Mouse (Mus musculus) kidney, adult 2 months (tissue): Measurements from ENCODE around the gene Nup107.

Source experiments
- CTCF ChIP-seq: fragments of 200-500 bp; conservative IDR thresholded peaks from 2 replicates; pipeline ENCODE4 v1.5.1; 2011; ENCODE audit warnings: low read depth, mild to moderate bottlenecking, control low read depth, low read length, moderate library complexity, mixed read lengths; ENCODE audit not compliant: insufficient read depth, insufficient read length
- POLR2A ChIP-seq: fragments of 200-500 bp; IDR thresholded peaks from one replicate; pipeline ENCODE4 v1.6.1; 2011; ENCODE audit warnings: low read depth, low read length, control low read depth

DNA sequence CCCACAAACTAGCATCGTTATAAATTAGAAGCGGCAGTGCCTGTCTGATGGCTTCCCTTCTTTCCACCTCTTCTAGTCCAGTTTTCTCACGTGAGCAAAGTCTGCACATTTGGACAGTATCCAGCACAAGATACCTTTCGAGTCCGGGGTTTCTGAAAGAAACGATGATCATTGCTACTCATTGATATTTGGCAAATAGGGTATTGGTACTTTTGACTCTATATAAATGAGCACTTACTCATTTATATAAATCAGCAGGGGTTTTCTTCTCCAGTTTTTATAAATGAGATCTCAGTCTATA, 52.9 kb downstream of the Nup107 start:
- TF ChIP-seq CTCF = no peak
- no peak for TF ChIP-seq POLR2A
